Mouse (Mus musculus) liver (tissue): ENCODE measurements around the gene Astn1.

Experiments
- DNase-seq: peaks from one replicate; pipeline ENCODE4 v3.0.0-alpha.2; 2020; ENCODE audit warnings: mixed read lengths

The Astn1 gene

GRCm38 (mm10) chr1:158361964-158362291 is at the start of gene Astn1:
Gene Astn1 (plus strand): TSS chr1:158362273.
- DNase-seq, result no peak

DNA sequence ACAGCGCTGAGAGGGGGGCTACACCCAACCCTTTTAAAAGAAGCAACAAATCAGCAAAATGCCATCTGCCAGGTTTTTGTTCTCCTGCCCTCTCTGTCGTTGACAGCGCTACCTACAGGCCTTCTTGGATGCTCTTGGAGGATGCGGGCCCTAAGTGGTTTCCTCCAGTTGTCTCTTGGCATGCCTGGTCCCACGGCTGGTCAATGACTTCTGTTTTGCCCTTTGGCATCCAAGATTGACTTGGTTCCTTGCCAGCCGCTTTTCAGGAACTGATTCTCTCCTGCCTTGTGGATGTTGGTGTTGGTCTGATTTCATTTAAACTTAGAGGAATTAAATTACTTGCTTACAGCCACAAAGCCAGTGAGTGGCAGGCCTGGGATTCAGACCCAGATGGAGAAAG is 38.7 kb upstream of the Astn1 start:
- DNase-seq, result no peak

DNA sequence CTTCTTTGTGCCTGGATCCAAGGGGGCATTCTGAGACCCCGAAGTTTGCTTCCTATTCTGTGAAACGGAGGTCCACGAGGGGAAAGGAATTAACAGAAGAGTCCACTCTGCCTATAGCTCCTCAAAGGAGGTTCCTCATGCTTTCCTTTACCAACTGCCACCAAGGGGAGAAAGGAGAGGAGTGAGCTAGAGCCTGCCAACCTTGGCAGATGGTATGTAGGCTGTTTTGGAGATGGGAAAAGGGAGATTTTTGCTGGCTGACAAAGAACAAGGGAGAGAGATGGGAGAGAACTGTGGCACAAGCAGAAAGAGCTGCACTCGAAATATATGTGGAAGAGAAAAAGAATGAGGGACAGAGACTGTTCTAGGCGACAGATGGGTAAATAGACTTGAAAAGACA is 33.9 kb upstream of the Astn1 start:
- DNase-seq, result no peak

DNA sequence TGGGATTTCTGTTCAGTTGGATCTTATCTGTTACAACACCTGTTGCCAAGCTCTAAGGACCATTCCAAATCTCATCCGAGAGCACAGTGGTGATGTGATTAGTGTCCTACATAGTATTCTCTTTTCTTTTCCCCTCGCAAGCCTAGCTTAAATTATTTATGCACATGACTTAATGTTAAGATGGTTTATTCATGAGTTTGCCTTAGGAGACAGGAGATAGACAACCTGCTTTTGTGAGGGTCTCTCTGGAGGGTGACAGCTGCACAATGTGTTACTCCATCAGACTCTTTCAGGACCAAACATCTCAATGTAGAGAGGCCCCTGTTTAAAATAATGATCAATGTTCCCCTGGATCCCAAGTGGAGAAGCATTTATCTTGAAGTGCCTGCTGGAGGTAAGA is 33.2 kb upstream of the Astn1 start:
- no peak for DNase-seq

DNA sequence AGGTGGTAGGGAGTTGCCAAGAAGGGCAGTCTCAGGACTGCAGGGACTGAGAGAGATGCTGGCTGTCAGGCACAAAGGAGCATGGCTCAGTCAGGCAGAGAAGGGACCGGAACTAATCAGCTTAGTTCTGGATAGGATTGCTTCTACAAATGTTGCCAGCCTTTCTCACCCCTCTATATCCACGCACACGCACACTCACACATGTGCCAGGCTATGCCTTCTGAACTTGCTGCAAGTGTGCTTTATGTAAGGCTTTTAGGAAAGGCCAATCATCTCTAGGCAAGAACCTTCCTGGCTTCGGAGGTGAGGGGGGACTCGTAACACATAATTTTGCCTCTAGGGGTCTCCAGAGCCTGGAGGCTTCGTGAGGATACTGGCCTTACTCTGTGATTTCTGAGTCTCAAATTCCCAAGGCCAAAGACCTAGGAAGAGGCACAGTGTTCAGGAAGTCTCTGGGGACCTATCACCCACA is 18.8 kb upstream of the Astn1 start:
- DNase-seq, result no peak

- no peak for DNase-seq
Observed at GRCm38 (mm10) chr1:158353656-158354371, 8.3 kb upstream of the Astn1 start.

DNA sequence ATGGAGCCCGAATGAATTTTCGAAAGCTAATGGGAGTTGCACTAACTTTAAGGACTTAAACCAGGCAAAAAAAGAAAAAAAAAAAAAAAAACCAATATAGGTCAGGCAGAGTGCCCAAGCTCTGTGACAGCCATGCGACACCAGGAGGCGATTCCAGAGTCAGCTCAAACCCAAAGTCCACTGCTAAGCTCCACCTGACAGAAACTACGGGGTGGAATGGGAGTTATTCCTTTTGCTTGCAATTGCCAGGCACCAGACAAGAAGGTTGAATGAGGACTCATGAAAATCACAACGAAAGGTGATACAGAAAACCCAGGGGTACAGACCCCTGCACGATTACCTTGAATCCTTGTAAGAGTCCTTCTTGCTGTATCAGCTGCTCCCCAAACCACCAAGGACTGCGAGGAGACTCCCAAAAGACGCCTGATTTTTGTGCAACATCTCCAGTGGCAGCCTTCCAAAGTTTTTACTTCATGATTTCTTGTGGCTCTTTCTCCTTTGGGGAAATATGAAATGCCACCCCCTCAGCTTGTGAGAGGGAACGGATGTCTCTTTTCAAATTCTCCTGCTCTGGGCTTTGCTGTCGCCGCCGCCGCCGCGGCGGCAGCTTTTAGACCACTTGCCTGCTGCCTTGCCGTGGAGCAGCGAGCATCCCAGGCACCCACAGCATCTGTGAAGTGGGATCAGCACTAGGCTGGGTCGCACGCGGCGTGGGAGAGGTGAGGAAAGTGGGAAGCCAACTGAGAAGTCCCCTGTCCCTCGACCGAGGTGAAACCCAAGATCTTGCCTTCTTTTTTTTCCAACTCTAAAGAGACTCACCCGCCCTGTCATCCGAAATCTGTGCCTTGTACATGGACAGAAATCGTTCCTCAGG is 6.7 kb upstream of the Astn1 start:
- no peak for DNase-seq

GRCm38 (mm10) chr1:158356051-158356461 is 6.0 kb upstream of the Astn1 start, which contains the start of gene Brinp2:
Gene Brinp2 (minus strand): TSS chr1:158356326.
- peak; percentile 37 for DNase-seq

GRCm38 (mm10) chr1:158362292-158363101 is 424 bp downstream of the Astn1 start:
- no peak for DNase-seq

DNA sequence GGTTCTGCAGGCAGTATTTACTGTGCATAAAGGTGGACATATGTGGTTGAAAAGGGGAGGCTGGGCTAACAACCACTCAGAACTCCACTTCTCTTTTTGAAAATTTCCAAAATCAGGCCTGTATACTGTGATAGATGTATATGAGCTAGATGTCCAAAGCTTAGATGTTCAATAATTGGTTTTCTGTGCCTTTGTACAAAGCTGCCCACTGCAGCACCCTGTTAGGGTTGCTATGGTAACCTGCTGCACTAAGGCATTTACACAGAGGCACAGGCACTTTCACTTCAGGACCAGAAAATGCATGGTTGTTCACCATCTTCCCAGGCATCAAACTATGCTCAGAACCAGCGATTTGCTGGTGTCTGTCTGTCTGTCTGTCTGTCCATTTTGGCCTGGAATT is 2.4 kb downstream of the Astn1 start:
- DNase-seq, result no peak

- no peak for DNase-seq
Observed at GRCm38 (mm10) chr1:158382277-158382676, 20.2 kb downstream of the Astn1 start.

DNA sequence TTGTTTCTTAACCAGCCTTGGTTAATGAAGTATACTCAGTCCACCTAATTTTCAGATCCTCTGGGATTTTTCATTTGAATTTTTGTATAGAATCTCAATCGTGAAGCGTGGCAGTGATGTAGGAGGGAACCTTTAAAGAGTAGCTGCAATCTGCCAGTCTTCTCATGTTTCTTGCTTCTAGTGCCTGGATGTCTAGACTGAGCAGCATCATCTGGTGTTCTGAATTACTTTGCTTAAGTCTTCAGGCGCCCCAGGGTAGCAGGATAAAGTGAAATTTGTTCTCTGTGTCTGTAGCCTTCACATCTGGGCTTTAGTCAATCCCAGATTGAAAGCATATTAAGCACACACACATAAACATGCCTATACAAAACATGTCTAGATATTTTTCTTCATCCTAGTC is 21.1 kb downstream of the Astn1 start:
- DNase-seq, result no peak

DNA sequence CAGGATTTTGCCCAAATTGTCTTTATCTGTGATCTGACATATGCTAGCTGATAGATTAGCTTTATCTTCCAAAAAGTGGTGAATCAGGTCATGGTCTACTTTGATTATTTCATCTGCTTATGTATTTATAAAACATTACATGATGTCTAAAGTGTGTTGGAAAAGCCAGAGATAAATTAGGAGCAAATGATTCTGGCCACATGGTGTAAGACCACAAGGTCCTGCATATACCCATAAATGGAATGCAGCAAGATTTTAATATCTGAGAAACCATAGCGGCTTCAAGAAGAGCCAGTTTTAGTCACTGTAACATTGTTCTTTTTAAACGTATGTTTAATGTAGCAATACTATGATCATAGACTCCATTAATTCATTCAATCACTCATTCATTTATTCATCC is 23.2 kb downstream of the Astn1 start:
- no peak for DNase-seq

DNA sequence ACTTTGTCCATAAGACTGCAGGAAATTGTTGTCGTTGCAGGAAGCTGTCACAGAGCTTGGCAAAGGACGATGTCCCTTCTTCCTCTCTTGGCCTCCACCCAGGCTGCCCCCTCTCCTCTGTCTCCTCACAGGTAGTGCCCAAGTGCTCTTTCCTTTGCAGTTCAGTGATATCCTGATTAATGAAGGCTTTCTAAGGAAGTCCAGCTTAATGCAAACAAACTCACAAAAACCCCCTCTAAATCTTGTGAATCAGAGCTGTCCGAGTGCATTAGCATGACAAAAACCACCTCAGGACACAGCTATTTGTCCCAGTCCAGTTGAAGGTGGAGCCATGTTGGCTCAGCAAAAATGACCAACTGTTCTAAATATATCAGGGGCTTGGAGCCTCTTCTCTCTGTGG is 24.7 kb downstream of the Astn1 start:
- DNase-seq, result no peak

DNA sequence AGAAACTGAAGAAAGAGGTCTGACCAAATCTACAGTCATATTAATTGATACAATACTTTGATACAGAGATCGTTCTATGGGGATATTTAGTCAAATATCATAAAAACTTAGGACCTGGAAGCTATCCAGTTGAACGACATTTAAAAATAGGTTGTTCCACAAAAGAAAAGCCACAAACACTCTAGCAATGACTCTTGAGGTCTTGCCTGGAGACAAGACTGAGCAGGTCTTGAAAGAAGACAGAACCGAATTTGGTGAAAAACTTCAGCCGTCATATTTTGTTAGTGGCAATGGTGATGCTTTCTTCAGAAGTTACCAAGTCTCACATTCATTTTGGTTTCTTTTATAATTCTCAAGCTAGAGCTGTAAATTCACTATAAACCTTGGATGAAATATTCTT is 26.9 kb downstream of the Astn1 start:
- DNase-seq, result no peak

DNA sequence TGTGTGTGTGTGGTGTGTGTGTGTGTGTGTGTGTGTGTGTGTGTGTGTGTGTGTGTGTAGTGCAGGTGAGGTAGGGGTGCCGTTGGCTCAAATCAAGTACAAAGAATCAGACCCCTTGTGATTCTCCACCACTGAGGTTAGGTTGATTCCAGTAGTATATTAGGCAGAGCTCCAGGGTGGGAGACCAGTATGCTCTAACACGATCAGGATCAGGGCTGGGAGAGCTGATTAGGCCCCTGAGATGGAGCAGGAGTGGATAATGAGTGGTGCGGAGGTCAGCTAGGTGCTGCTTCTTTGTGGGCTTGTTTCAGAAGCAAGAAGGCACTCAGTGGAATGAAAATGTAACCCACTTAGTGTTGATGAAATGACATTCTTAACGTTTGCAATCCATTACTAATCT is 28.6 kb downstream of the Astn1 start:
- DNase-seq, result no peak

GRCm38 (mm10) chr1:158397058-158397457 is 35.0 kb downstream of the Astn1 start:
- DNase-seq, result no peak

GRCm38 (mm10) chr1:158400898-158401297 is 38.8 kb downstream of the Astn1 start:
- no peak for DNase-seq

GRCm38 (mm10) chr1:158405899-158406769 is 44.1 kb downstream of the Astn1 start:
- no peak for DNase-seq

DNA sequence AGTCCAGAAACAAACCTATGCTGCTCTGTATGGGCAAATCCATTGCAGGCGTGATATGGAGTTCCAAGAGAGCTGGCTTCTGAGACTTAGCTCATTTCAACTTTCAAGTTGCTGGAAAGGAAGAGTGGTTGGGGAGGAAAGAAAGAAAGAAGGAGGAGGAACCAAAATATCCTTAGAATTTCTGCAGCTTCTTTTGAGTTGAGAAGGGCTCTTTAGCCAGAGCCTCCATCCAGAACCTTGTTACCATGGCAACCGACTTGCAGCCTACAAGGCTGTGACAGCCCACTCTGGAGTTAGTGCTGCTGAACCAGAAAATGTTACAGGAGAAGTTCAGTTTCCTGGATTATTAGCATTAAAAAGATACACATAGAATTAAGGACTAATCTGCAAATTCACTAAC is 46.1 kb downstream of the Astn1 start:
- no peak for DNase-seq

- no peak for DNase-seq
Observed at GRCm38 (mm10) chr1:158411146-158411545, 49.1 kb downstream of the Astn1 start.

DNA sequence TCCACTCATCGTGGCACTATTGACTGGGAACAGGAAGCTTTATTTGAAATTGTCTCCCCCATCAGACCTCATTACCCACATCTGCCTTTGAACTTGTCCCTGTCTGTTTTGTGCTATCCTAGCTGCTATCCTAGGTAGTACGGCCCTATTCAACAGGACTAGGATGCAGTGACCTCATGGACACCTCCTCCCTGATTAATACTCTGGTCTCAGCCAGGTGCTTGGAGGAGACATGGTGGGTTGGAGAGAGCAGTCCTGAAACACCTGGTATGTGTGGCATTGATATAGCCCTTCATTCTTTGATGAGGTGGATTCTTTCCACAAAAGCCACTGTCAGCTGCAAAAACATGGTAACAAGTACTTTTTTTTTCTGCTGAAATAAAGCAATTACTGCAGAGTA is 52.1 kb downstream of the Astn1 start:
- DNase-seq, result no peak
